Mouse (Mus musculus): ENCODE data around the gene Acvr1c.

DNA sequence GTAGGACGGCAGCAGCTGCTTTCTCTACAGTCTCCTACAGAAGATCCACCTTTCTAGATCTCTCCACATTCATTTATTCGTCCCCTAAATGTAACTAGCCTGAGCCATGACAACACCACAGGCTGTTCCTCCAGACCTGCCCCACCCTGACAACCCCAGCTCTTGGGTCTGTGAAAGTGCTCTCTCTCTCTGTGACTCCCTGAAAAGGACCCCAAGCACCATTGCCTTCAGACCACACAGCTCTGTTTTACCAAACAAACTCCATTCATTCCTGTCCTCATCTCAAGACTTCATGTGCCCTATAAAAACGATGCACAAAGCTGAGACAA is 401 bp upstream of the Acvr1c start:
- TF ChIP-seq POLR2A (IDR thresholded peaks at IDR 0.05; ENCODE audit: insufficient read depth, low read depth, low read length) (no peak), CTCF (IDR thresholded peaks at IDR 0.05; ENCODE audit: insufficient read depth, low read depth, low read length) (no peak)

Data from olfactory bulb, adult 2 months (tissue).